Mouse (Mus musculus) macrophage (primary cell): ENCODE measurements around the gene Maml2. TPM values are rescaled to one million over a fixed set of nuclear protein-coding genes. Genes with fewer than 3 reads are reported as not detected.

Experiments used
- H3K27ac ChIP-seq: fragments of 350-480 bp; formaldehyde crosslinking; 2 replicates; pipeline ENCODE4 v1.9.0; 2021
- H3K36me3 ChIP-seq: fragments of 350-480 bp; formaldehyde crosslinking; 2 replicates; pipeline ENCODE4 v1.9.0; 2021; ENCODE audit errors: inconsistent target
- H3K4me3 ChIP-seq: fragments of 350-480 bp; formaldehyde crosslinking; 2 replicates; pipeline ENCODE4 v1.9.0; 2021; ENCODE audit errors: inconsistent target
- H3K79me2 ChIP-seq: fragments of 350-480 bp; formaldehyde crosslinking; 2 replicates; pipeline ENCODE4 v1.9.0; 2021; ENCODE audit errors: inconsistent target
- WGBS: methylation state at CpG from one replicate; pipeline ENCODE4 v1.1.7; 2026; ENCODE audit warnings: inconsistent platforms; ENCODE audit not compliant: missing documents; 5-methylcytosine and 5-hydroxymethylcytosine counted together
- polyA plus RNA-seq: library from polyadenylated mRNA; stranded (reverse); fragments of 250-400 nt; gene quantifications from 3 replicates; pipeline ENCODE4 v1.2.4, GENCODE M21; 2018; ENCODE audit warnings: inconsistent platforms

The Maml2 gene
- polyA plus RNA-seq, 1 experiment from 2014 or later = 6.0 TPM

GRCm38 (mm10) chr9:13661768-13662623, 364.2 kb downstream of the Maml2 start:
- Histone ChIP-seq H3K36me3 (no peaks in the 10 kb centered on the region), H3K27ac (peak overlapping the region; percentile 81), H3K79me2 (no peaks in the 10 kb centered on the region; the same call in 1 of the 2 replicates), H3K4me3 (peak overlapping the region; percentile 9; the same call in 1 of the 2 replicates)
- WGBS = 8% methylated on average over 11 of the region's 12 CpGs

DNA sequence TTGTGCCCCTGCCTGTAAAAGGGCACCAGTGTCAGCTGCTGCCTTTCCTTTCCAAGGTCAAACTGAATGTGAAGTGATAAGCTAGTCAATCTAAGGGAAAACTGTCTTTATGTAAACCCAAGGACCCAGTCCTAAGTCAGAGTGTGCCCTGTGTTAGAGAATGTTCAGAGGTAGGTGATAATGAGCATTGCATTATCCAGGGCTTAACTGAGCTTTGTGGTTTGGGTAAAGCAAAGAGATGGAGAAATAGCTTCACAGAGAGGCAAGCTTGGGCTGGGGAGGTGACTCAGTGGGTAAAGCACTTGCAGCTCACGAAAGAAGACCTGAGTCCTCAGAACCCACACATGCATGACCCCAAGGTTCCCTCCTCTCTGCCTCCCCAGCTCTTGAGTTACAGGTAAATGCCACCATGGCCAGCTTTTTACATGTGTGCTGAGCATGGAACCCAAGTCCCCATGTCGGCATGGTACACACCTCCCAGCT, 367.8 kb downstream of the Maml2 start:
- WGBS = 70% methylated on average over 2 of the region's 2 CpGs
- Histone ChIP-seq H3K4me3 (no peak overlapping the region), H3K79me2 (no peaks in the 10 kb centered on the region; the same call in 1 of the 2 replicates), H3K36me3 (no peaks in the 10 kb centered on the region), H3K27ac (no peak overlapping the region)

- H3K27ac ChIP-seq = no peak overlapping the region
- no peak overlapping the region for H3K4me3 ChIP-seq
- 100% methylated on average over 1 of the region's 1 CpGs for WGBS
- no peaks in the 10 kb centered on the region for H3K36me3 ChIP-seq
- H3K79me2 ChIP-seq = no peaks in the 10 kb centered on the region; the same call in 1 of the 2 replicates
Measured at GRCm38 (mm10) chr9:13667955-13668354, 370.2 kb downstream of the Maml2 start.

- WGBS = 36% methylated on average over 2 of the region's 2 CpGs
- Histone ChIP-seq H3K79me2 (no peaks in the 10 kb centered on the region), H3K27ac (no peak overlapping the region), H3K36me3 (no peaks in the 10 kb centered on the region), H3K4me3 (no peak overlapping the region)
Measured at GRCm38 (mm10) chr9:13668742-13669141, 371.0 kb downstream of the Maml2 start.

GRCm38 (mm10) chr9:13671125-13671769, 373.5 kb downstream of the Maml2 start:
- H3K27ac ChIP-seq = no peak overlapping the region
- no peaks in the 10 kb centered on the region for H3K36me3 ChIP-seq
- H3K79me2 ChIP-seq = no peaks in the 10 kb centered on the region
- 68% methylated on average over 3 of the region's 3 CpGs for WGBS
- H3K4me3 ChIP-seq = no peak overlapping the region

DNA sequence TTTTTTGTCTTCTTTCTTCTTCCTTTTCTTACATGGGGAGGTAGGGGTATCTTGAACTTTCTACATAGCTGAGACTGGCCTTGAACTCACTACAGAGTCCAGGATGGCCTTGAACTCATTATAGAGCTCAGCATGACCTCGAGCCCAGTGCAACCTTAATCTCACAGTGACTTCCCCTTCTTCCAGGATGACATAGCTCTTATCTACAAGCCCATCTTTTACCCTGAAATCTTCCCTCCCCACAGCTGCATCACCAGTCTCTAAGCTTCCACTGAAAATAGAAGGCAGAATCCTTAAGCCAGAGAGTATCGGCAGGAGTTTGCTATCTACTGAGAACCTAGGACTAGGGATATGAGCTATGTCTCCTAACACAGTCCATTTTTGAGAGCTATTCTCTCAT, 375.5 kb downstream of the Maml2 start:
- no peaks in the 10 kb centered on the region for H3K36me3 ChIP-seq
- no peaks in the 10 kb centered on the region for H3K79me2 ChIP-seq
- H3K27ac ChIP-seq = no peak overlapping the region
- WGBS = 38% methylated on average over 2 of the region's 2 CpGs
- H3K4me3 ChIP-seq = no peak overlapping the region

GRCm38 (mm10) chr9:13678026-13678425, 380.3 kb downstream of the Maml2 start:
- WGBS = 91% methylated on average over 2 of the region's 2 CpGs
- no peak overlapping the region for H3K4me3 ChIP-seq
- no peaks in the 10 kb centered on the region for H3K79me2 ChIP-seq
- no peak overlapping the region for H3K27ac ChIP-seq
- no peaks in the 10 kb centered on the region for H3K36me3 ChIP-seq

GRCm38 (mm10) chr9:13679696-13680095, 381.9 kb downstream of the Maml2 start:
- no peak overlapping the region for H3K27ac ChIP-seq
- no peak overlapping the region for H3K4me3 ChIP-seq
- no peaks in the 10 kb centered on the region for H3K79me2 ChIP-seq
- no peaks in the 10 kb centered on the region for H3K36me3 ChIP-seq
- WGBS = 100% methylated on average over 2 of the region's 2 CpGs

GRCm38 (mm10) chr9:13681147-13681546, 383.4 kb downstream of the Maml2 start:
- no peaks in the 10 kb centered on the region for H3K79me2 ChIP-seq
- no peaks in the 10 kb centered on the region for H3K36me3 ChIP-seq
- 85% methylated on average over 8 of the region's 8 CpGs for WGBS
- no peak overlapping the region for H3K4me3 ChIP-seq
- H3K27ac ChIP-seq = no peak overlapping the region

DNA sequence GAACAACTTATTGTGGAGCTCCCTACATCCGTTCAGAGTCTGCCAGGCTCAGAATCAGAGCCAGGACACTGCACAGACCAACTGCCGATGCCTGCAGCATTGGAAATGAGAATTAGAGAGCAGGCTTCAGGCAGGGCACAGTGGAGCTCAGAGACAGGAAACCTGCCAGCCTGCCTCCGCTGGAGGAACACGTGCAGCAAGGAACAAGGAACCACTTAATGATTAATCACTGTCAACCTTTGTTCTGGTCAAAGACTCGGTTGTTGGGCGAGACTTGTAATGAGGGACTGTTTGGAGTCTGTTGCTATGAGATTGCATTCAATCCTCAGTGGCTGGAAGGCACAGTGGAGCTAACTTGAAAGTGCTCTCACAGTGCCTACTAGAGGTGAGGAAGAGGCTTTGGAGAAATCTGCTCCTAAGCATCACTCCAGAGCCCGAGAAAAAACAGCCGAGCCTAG, 383.9 kb downstream of the Maml2 start:
- WGBS = 15% methylated on average over 8 of the region's 8 CpGs
- Histone ChIP-seq H3K36me3 (no peaks in the 10 kb centered on the region), H3K4me3 (no peak overlapping the region), H3K79me2 (no peaks in the 10 kb centered on the region), H3K27ac (no peak overlapping the region)

DNA sequence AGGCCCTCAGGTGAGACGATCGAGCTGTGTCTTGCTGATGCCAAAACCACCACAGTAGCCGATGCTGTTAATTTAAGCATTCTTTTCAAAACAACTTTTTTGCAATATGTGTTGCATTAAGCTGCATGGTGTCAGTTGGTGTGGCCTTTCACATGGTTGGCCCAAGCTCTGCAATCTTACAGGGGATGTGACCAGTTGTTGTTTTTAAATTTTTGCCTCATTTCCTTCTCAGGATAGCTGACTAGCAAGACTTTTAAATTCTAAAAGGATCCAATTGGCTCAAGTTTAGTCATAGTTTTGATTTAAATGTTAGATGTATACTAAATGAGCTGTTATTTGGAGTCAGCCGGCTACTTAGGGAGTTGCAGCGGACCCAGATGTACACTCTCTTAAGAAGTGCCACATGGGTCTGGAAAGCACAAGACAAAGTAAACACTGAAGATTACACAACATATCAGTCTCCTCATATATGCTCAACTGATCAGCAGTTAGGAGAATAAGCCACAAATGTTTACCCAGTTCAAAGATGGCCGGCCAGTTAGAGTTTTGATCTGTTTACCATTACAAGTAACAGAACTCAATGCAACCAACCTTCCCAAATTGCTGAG, 386.7 kb downstream of the Maml2 start:
- 86% methylated on average over 6 of the region's 6 CpGs for WGBS
- Histone ChIP-seq H3K79me2 (no peaks in the 10 kb centered on the region), H3K36me3 (no peaks in the 10 kb centered on the region), H3K27ac (no peak overlapping the region), H3K4me3 (no peak overlapping the region)

DNA sequence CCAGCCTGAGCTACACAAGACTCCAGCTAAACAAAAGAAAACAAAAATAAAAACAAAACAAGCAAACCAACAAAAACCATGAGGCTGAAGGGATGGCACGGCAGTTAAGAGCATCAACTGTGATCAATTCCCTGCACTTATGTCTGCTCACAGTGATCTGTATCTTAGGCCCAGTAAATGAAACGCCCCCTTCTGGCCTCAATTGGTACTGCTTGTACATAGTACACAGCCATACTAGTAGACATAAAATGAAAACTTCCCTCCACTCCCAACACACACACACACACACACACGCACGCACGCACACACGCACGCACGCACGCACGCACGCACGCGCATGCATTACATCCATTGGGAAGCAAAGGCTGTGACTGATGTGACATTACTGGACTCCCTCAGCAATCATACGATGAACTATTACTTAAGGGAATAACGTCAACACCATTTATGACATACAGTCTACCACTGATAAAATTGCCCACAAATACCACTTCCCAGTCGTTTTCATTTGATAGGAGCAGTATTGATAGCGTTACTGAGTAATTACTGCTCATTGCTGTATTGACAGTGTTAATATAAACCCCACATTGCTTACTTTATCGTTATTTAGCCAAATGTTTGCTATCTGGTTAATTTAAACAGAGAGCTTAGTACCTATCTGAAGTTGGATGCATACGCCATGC, 389.4 kb downstream of the Maml2 start:
- Histone ChIP-seq H3K4me3 (no peak overlapping the region), H3K27ac (no peak overlapping the region), H3K79me2 (no peaks in the 10 kb centered on the region), H3K36me3 (no peaks in the 10 kb centered on the region)
- WGBS = 90% methylated on average over 18 of the region's 19 CpGs

- 74% methylated on average over 9 of the region's 9 CpGs for WGBS
- no peak overlapping the region for H3K4me3 ChIP-seq
- H3K79me2 ChIP-seq = no peaks in the 10 kb centered on the region
- no peaks in the 10 kb centered on the region for H3K36me3 ChIP-seq
- H3K27ac ChIP-seq = no peak overlapping the region
Measured at GRCm38 (mm10) chr9:13688997-13689396, 391.2 kb downstream of the Maml2 start.

DNA sequence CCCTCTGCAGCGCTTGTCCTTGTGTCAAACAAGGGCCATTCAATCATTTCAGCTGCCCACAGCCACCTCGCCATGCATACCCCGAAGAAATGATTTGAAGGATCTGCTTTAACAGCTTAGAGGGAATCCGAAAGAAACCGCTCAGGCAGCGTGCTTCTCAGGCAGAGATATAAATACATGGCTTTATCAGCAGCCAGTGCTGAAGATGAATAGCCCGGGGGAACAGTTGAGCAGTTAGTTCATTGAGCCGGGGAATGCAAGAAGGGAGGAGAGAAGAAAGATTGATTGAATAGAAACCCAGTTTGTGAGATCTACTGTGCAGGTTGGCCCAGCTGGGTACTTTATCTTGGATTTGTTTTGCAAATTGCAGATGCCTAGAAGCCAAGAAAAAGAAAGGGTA, 392.6 kb downstream of the Maml2 start:
- Histone ChIP-seq H3K36me3 (no peaks in the 10 kb centered on the region), H3K4me3 (no peak overlapping the region), H3K27ac (no peak overlapping the region), H3K79me2 (no peaks in the 10 kb centered on the region)
- WGBS = 94% methylated on average over 8 of the region's 8 CpGs
